Mouse (Mus musculus): Measurements from ENCODE around the gene Hoxb9.

The Hoxb9 gene

DNA sequence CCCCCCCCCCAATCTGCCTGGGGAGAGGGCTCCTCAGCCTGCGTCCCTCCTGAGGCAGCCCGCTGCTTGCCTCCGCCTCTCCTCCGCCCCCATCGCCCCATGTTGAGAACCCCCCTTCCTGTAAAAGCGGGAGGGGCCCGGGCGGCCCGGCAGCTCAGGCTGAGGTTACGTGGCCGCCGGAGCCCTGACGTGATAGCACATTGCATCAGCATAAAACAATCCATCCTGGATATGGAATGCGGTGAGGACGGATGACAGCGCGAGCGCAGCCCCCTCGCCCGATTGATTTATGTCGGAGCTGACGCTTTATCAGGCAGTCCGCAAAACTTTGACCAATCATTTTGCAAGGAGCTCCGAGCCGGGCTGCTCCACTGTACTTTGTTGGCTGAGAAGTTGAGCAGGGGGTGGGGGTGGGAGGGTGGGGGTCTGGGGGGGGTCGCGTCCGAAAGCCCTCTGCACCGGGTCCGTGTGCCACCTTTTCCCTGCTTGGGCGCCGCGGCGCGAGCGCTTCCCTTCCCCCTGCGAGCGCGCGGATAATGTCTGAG, at the start of gene Hoxb9:
Gene Hoxb9 (plus strand): TSS at position 462 of the 545 bp plus-strand sequence.
- 1% methylated on average over 40 of the region's 40 CpGs for WGBS

DNA sequence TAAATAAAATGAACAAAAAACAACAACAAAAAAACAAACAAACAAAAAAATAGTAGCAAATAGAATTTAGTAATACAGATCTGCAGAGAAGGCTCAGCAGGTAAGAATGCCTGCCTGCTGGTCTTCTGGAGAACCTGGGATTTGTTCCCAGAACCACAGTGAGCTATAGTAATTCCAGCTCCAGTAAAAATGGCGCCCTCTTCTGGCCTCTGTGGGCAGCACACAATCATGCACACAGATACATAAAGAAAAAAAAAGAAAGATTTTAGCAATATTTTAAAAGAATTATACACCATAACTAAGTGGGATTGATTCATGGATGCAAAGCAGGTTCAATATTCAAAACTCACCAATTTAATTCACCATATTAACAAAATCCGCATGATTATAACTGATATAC, 47.4 kb upstream of the Hoxb9 start:
- WGBS, result 49% methylated on average over 2 of the region's 2 CpGs

DNA sequence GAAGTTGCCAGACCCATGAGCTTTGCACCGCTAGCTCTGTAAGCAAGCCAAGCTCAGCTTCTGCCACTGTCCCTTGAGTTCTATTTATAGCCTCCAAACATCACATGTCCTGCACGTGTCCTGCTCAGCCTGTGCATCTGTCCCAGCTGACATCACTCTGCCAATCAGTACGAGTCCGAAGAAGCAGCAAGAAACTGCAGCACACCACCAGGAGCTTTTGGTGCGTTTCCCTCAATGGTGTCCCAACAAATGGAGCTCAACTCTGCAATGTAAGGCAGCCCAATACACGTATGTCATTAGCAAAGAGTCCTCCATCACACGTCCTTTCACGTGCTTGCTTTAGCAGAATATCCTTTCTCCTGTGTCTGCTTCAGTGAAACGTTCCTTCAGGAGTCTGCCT, 43.6 kb upstream of the Hoxb9 start:
- WGBS, result 82% methylated on average over 9 of the region's 9 CpGs

DNA sequence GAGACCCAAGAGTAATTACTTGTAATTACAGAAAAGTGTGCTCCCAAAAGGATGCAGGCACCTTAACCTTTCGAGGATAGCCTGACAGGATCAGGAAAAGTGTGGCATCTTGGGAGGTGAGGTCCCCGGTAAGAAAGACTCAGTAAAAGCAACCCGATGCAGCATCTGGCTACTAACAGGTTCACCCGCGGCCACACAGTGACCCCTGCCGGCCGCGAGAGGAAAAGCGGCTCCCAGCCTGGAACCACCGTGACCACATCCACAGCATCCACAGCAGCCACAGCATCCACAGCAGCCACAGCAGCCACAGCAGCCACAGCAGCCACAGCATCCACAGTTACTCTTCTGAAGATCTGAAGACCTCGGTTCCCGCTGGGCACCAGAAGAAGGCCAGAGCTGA, 36.4 kb upstream of the Hoxb9 start:
- WGBS, result 4% methylated on average over 12 of the region's 12 CpGs

DNA sequence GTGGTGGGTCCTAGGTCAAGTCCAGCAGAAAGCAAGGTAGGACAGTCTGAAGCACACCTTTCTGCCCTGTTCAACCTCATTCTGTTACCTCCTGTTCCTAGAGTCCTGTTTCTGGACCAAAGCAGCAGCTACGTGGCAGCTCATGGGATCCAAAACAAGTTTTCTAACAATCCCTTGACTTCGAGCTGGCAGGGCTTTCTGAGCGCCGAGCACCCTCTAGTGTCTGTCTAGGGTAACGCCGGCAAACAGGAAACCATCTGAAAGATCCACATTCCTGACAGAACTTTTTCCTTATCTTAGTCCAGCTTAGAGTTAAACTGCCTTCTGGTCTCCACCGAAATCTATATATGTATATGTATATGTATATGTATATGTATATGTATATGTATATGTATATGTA, 31.0 kb upstream of the Hoxb9 start:
- 3% methylated on average over 7 of the region's 7 CpGs for WGBS

- WGBS, result 5% methylated on average over 14 of the region's 14 CpGs
Measured at GRCm38 (mm10) chr11:96250901-96251300, 20.4 kb upstream of the Hoxb9 start.

- 2% methylated on average over 46 of the region's 46 CpGs for WGBS
Measured at GRCm38 (mm10) chr11:96251480-96252031, 19.7 kb upstream of the Hoxb9 start.

DNA sequence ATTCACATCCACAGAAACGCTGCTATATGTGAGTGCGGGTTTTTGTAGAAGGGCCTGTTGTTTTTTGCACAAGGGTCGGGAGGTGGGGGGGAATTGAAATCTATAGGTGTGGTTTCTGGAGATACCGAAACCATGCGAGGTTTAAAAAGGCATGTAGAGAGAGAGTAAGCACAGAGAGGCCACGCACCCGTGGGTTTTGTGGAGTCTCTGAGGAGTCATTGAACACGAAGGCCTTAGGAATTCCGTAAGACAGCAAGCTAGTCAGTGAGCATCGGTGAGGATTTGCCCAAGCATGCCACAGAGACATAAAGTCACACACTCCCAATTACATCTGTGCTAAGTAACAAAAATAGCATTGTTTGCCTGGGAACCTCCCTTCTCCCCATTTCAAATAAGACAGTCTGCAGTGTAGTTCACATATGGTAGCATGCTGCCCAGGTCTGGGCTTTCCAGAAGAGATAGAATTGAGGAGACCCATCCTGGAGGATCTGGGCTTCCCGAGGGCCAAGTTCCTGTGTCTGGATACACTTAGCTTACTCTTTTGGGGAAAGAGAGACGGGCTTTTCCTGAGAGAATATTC, 18.6 kb upstream of the Hoxb9 start:
- 8% methylated on average over 12 of the region's 12 CpGs for WGBS

- 2% methylated on average over 11 of the region's 11 CpGs for WGBS
Measured at GRCm38 (mm10) chr11:96254221-96254620, 17.0 kb upstream of the Hoxb9 start.

DNA sequence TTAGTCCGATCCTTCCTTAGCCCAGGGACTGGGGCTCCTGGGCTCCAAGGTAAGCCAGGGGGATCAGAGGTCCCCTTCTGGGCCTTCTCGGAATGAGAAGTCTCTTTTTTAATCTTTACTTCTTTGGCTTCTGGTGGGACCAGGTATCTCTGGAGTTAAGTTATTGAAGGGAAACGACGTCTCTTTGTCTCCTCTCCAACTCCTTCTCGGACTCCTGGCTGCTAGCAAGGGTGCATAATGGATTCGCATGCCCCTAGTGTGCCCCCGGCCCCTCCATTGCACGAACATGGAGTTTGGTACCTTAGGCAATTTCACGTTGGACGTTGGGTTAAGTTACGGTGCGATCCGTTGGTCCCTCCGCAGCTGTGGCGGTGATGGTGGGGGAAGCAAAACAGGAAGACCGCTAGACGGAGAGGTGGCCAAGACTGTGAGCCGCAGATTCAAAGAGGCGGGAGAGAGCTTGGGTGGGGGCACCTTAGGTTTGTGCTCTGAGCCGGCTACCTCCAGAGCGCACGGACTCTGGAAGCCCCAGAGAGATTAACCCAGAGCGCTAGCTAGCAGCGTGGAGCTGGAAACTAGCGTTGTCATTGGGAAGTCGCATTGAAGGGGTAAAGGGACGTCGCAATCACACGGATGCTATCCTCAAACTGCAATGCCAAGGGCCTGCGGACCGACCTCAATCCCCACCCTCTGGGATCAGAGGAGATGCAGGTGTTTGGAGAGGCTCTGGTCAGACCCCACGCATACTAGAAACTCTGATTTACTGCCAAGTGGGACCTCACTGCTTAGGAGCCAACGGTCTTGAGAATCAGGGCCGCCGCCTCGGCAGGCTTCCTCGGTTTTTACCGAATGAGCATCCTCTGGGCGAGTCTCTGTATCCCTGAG, 15.9 kb upstream of the Hoxb9 start:
- 5% methylated on average over 39 of the region's 39 CpGs for WGBS

GRCm38 (mm10) chr11:96255996-96256445, 15.2 kb upstream of the Hoxb9 start:
- 3% methylated on average over 14 of the region's 14 CpGs for WGBS

DNA sequence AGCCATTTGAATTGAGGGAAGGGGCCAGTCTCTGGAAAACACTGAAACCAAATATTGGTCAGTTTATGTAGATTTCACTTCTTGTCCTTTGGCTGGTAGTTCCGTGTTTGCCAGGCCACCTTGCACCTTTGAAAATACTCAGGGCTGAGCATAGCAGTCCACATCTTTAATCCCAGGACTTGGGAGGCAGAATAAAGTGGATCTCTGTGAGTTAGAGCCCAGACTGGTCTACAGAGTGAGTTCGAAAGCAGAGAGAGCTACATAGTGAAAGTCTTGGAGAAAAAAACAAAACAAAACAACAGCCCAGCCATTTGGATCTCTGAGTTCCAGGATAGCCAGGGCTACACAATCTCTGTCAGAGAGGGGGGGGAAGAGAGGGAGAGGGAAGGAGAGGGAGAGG, 14.1 kb upstream of the Hoxb9 start:
- 20% methylated on average over 2 of the region's 2 CpGs for WGBS

- 7% methylated on average over 2 of the region's 2 CpGs for WGBS
Measured at GRCm38 (mm10) chr11:96259038-96259437, 12.2 kb upstream of the Hoxb9 start.

- WGBS, result 3% methylated on average over 1 of the region's 1 CpGs
Measured at GRCm38 (mm10) chr11:96259511-96259910, 11.7 kb upstream of the Hoxb9 start.

GRCm38 (mm10) chr11:96260310-96260970, 10.8 kb upstream of the Hoxb9 start:
- WGBS, result 4% methylated on average over 23 of the region's 23 CpGs

GRCm38 (mm10) chr11:96261323-96261890, 9.8 kb upstream of the Hoxb9 start:
- 3% methylated on average over 24 of the region's 24 CpGs for WGBS

- 12% methylated on average over 6 of the region's 6 CpGs for WGBS
Measured at GRCm38 (mm10) chr11:96262262-96262830, 8.9 kb upstream of the Hoxb9 start.

GRCm38 (mm10) chr11:96263636-96264389, 7.4 kb upstream of the Hoxb9 start:
- 2% methylated on average over 33 of the region's 33 CpGs for WGBS

GRCm38 (mm10) chr11:96264390-96265020, 6.8 kb upstream of the Hoxb9 start:
- 6% methylated on average over 8 of the region's 8 CpGs for WGBS

GRCm38 (mm10) chr11:96265954-96266353, 5.3 kb upstream of the Hoxb9 start:
- 4% methylated on average over 7 of the region's 7 CpGs for WGBS

Measured in cerebral cortex, adult 2 months (tissue).